Mouse (Mus musculus) MEL (cell line): ENCODE results near the gene Tax1bp3. TPM values are rescaled to one million over a fixed set of nuclear protein-coding genes. Genes with fewer than 3 reads are reported as not detected.

Experiments used
- DNase-seq: peaks from one replicate; pipeline ENCODE4 v3.0.0; 2011; ENCODE audit warnings: low read depth, low spot score
- H3K27ac ChIP-seq: 2 replicates; pipeline ENCODE4 v1.5.1; 2012; ENCODE audit warnings: low read depth, mild to moderate bottlenecking, control low read depth, low read length, moderate library complexity; ENCODE audit not compliant: control insufficient read depth
- H3K27me3 ChIP-seq, 2 experiments: fragments of 150-350 bp in 1 of 2; sonication (generic) in 1 of 2; 2 replicates each; pipeline ENCODE4 v1.6.1; 2012; ENCODE audit warnings: low read length in 2 of 2, mild to moderate bottlenecking in 2 of 2, improper control_type of control experiment in 1 of 2, moderate library complexity in 1 of 2; ENCODE audit not compliant: insufficient read depth in 2 of 2, control insufficient read depth in 1 of 2
- H3K36me3 ChIP-seq, 2 experiments: 2 replicates each; pipeline ENCODE4 v1.6.1; 2012 to 2014; ENCODE audit warnings: low read length in 2 of 2, improper control_type of control experiment in 1 of 2, inconsistent platforms in 1 of 2, mild to moderate bottlenecking in 1 of 2; ENCODE audit not compliant: insufficient read depth in 2 of 2, control insufficient read depth in 1 of 2
- H3K4me1 ChIP-seq, 2 experiments: fragments of 150-350 bp in 1 of 2; sonication (generic) in 1 of 2; 2 replicates each; pipeline ENCODE4 v1.6.1; 2012; ENCODE audit warnings: low read length in 2 of 2, improper control_type of control experiment in 1 of 2, mild to moderate bottlenecking in 1 of 2; ENCODE audit not compliant: insufficient read depth in 2 of 2, control insufficient read depth in 1 of 2
- H3K4me3 ChIP-seq, 2 experiments: fragments of 150-350 bp in 1 of 2; sonication (generic) in 1 of 2; 2 replicates each; pipeline ENCODE4 v1.5.1; 2012; ENCODE audit warnings: low read depth in 2 of 2, low read length in 2 of 2, mild to moderate bottlenecking in 2 of 2, moderate library complexity in 2 of 2, control low read depth in 1 of 2, improper control_type of control experiment in 1 of 2; ENCODE audit not compliant: control insufficient read depth in 1 of 2, insufficient read depth in 1 of 2
- H3K79me2 ChIP-seq: 2 replicates; pipeline ENCODE4 v1.6.1; 2012; ENCODE audit warnings: mild to moderate bottlenecking, low read length, moderate library complexity; ENCODE audit not compliant: control insufficient read depth, poor library complexity, insufficient read depth
- H3K9ac ChIP-seq: 2 replicates; pipeline ENCODE4 v1.6.1; 2012; ENCODE audit warnings: low read depth, mild to moderate bottlenecking, control low read depth, low read length, moderate library complexity; ENCODE audit not compliant: control insufficient read depth, poor library complexity, severe bottlenecking
- H3K9me3 ChIP-seq: fragments of 150-350 bp; sonication (generic); replicated peaks from 2 replicates; pipeline ENCODE4 v1.6.1; 2012; ENCODE audit warnings: mild to moderate bottlenecking, low read length, improper control_type of control experiment, moderate library complexity; ENCODE audit not compliant: insufficient read depth
- CTCF ChIP-seq, 3 experiments: IDR thresholded peaks in 2 of 3; conservative IDR thresholded peaks in 1 of 3; 2 replicates each; pipeline ENCODE4 v1.5.1; 2011 to 2012; ENCODE audit warnings: low read length in 3 of 3, low read depth in 2 of 3, mild to moderate bottlenecking in 2 of 3, improper control_type of control experiment in 1 of 3, inconsistent platforms in 1 of 3, mixed read lengths in 1 of 3, moderate library complexity in 1 of 3; ENCODE audit not compliant: control insufficient read depth in 1 of 3, insufficient read depth in 1 of 3, poor library complexity in 1 of 3, severe bottlenecking in 1 of 3
- EP300 ChIP-seq, 2 experiments: IDR thresholded peaks; 2 replicates each; pipeline ENCODE4 v1.6.1; 2011; ENCODE audit warnings: improper control_type of control experiment in 2 of 2, low read length in 2 of 2, low read depth in 1 of 2, mild to moderate bottlenecking in 1 of 2
- KAT2A ChIP-seq: conservative IDR thresholded peaks from 2 replicates; pipeline ENCODE4 v1.6.1; 2012; ENCODE audit warnings: low read depth, low read length, improper control_type of control experiment, inconsistent platforms
- MAFK ChIP-seq: IDR thresholded peaks from 2 replicates; pipeline ENCODE4 v1.6.1; 2011; ENCODE audit warnings: low read depth, mild to moderate bottlenecking, low read length, improper control_type of control experiment, borderline replicate concordance
- MAZ ChIP-seq: IDR thresholded peaks from 2 replicates; pipeline ENCODE4 v1.6.1; 2012; ENCODE audit warnings: low read depth, mild to moderate bottlenecking, inconsistent platforms, low read length, improper control_type of control experiment
- MEF2A ChIP-seq: IDR thresholded peaks from 2 replicates; pipeline ENCODE4 v1.6.1; 2014; ENCODE audit warnings: low read depth, mild to moderate bottlenecking, inconsistent platforms, low read length, improper control_type of control experiment; ENCODE audit not compliant: poor library complexity, insufficient replicate concordance, severe bottlenecking; ENCODE audit errors: extremely low read depth
- MXI1 ChIP-seq: IDR thresholded peaks from 2 replicates; pipeline ENCODE4 v1.6.1; 2011; ENCODE audit warnings: mild to moderate bottlenecking, low read depth, low read length, improper control_type of control experiment
- MYB ChIP-seq: IDR thresholded peaks from 2 replicates; pipeline ENCODE4 v1.6.1; 2011; ENCODE audit warnings: mild to moderate bottlenecking, low read depth, low read length, improper control_type of control experiment
- POLR2AphosphoS5 ChIP-seq: IDR thresholded peaks from 2 replicates; pipeline ENCODE4 v1.6.1; 2012; ENCODE audit warnings: low read depth, borderline replicate concordance, mild to moderate bottlenecking, inconsistent platforms, low read length, moderate library complexity, mixed read lengths
- SMC3 ChIP-seq: IDR thresholded peaks from 2 replicates; pipeline ENCODE4 v1.6.1; 2011; ENCODE audit warnings: low read depth, low read length, improper control_type of control experiment
- TAL1 ChIP-seq: IDR thresholded peaks from 2 replicates; pipeline ENCODE4 v1.6.1; 2012; ENCODE audit warnings: mild to moderate bottlenecking, inconsistent platforms, low read length, moderate library complexity, mixed read lengths
- USF1 ChIP-seq: IDR thresholded peaks from 2 replicates; pipeline ENCODE4 v1.6.1; 2014; ENCODE audit warnings: low read depth, mild to moderate bottlenecking, inconsistent platforms, low read length, improper control_type of control experiment, moderate library complexity
- ZNF384 ChIP-seq: IDR thresholded peaks from 2 replicates; pipeline ENCODE4 v1.6.1; 2012; ENCODE audit warnings: low read depth, mild to moderate bottlenecking, inconsistent platforms, low read length, improper control_type of control experiment
- polyA plus RNA-seq, 2 experiments: library from polyadenylated mRNA; stranded (reverse) in 1 of 2; unstranded in 1 of 2; fragments of >175 nt in 1 of 2; fragments of >200 nt in 1 of 2; gene quantifications; 2 replicates each; pipeline versions ENCODE4 v1.2.1 to v1.2.4; 2012; ENCODE audit warnings: low replicate concordance in 2 of 2, low read depth in 1 of 2; ENCODE audit not compliant: insufficient read length in 2 of 2, insufficient read depth in 1 of 2, missing spikeins in 1 of 2
- total RNA-seq: library from RNA; depleted of rRNA; stranded (reverse); fragments of 300-350 nt; gene quantifications from 2 replicates; pipeline ENCODE4 v1.2.3, GENCODE M21; 2012

The Tax1bp3 gene
- total and polyA plus RNA-seq, 3 experiments, result 13.1 to 30.9 TPM; not detected in 1

DNA sequence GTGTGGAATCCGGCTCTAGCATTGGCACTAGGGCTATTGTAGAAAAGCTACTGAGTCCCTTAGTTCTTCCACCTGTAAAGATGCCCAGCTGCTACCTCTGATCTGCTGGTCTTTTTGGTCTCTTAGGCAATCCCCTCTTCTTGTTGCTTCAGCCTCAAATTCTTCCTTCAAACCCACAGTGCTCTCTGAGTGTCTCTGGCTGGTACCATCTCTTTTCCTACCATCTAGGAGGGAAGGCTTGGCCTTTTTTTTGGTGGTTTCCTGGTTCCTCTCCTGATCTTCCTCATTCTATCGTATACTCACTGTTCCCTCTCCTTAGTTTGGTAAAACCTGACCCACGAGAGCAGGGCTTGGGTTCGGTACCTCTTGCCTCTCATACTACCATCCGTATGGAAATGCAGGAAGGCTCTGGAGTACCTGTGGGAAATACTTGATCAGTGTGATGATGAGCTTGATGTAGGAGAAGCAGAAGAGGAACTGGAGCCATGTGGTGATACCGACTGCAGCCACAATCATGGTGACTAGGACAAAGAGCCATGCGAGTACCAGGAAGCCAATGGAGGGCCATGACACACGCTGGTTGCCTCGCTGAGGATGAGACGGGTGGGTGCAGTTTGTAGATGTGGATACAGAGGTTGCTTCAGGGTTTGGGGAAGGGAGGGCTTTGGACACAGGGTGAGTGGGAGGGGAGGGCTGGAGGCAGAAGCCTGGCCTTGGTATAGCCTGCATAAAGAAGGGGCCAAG, 9.2 kb downstream of the Tax1bp3 start:
- TF ChIP-seq CTCF (IDR thresholded peaks at IDR 0.05 in 2 of 3, conservative IDR thresholded peaks at IDR 0.05 in 1 of 3; ENCODE audit: control insufficient read depth in 1 of 3, insufficient read depth in 1 of 3, low read depth in 2 of 3, low read length in 3 of 3, poor library complexity in 1 of 3, severe bottlenecking in 1 of 3), result no peak
- TF ChIP-seq MEF2A, result no peak
- no peak for TF ChIP-seq MXI1
- no peak for TF ChIP-seq KAT2A
- no peak for TF ChIP-seq EP300 (IDR thresholded peaks at IDR 0.05; ENCODE audit: low read depth in 1 of 2, low read length in 2 of 2)
- no peak for TF ChIP-seq SMC3
- no peak for TF ChIP-seq MAZ
- TF ChIP-seq, all 39 proteins: peak for 0

DNA sequence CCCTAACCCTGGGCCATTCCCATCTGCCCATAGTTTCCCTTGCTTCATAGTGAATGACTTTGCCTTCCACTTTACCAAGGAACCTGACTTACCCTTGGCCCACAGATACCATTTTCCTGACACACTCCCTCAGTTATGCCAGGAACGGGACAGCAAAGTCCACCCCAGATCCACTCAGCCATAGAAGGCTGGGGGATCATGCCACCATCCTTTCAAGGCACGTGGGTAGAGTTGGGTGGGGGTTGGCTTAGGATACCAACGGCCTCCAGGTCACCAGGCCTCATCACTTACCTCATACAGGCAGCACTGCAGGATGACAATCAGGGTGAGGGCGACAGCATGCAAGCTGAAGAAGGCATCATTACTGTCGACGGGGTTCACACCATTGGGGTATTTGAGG, 10.3 kb downstream of the Tax1bp3 start:
- Histone ChIP-seq H3K36me3 (no peaks in the 10 kb centered on the region), H3K4me1 (no peaks in the 10 kb centered on the region)
- TF ChIP-seq USF1 (no peak), MEF2A (no peak), KAT2A (no peak)

More for the DNA sequence above, 9.2 kb downstream of the Tax1bp3 start:
- H3K9ac ChIP-seq, result no peak overlapping the region
- H3K4me3 ChIP-seq, result no peak overlapping the region
- H3K27ac ChIP-seq, result no peak overlapping the region
- no peaks in the 10 kb centered on the region for H3K9me3 ChIP-seq
- no peaks in the 10 kb centered on the region for H3K79me2 ChIP-seq
- no peaks in the 10 kb centered on the region for H3K36me3 ChIP-seq
- no peak for DNase-seq
- H3K4me1 ChIP-seq, result no peaks in the 10 kb centered on the region
- H3K27me3 ChIP-seq, result no peaks in the 10 kb centered on the region

DNA sequence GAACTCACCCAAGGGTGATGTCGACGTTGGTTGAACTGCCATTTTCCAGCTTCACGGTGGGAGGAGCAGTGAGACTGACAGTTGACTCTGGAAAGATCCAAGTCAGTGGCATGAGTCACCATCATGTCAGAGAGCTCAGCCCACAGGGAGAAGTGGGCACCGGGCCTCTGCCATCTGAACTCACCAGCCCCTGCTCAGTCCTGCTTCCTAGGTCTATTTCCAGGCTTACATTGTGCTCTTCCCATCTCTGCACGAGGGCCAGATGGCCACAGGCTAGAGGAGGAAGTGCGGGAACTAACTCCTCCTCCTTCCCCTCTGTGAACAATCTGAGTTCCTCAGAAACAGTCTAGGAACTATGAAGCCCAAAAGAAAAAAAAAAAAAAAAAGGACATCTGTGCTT, 16.2 kb downstream of the Tax1bp3 start:
- no peak overlapping the region for H3K4me3 ChIP-seq
- no peaks in the 10 kb centered on the region for H3K79me2 ChIP-seq
- TF ChIP-seq MAFK (no peak), TAL1 (no peak), MYB (no peak), POLR2AphosphoS5 (no peak), ZNF384 (0 out of 2 replicates have a peak, but pooled peaks have one; percentile 32)
- no peak overlapping the region for H3K9ac ChIP-seq
- H3K36me3 ChIP-seq, result no peaks in the 10 kb centered on the region
- H3K27me3 ChIP-seq, result no peaks in the 10 kb centered on the region
- no peaks in the 10 kb centered on the region for H3K9me3 ChIP-seq
- no peak for DNase-seq
- 0 out of 4 replicates have a peak, but pooled peaks cover 0 to 1% of the 10 kb centered on the region in 2 experiments for H3K4me1 ChIP-seq
- H3K27ac ChIP-seq, result no peak overlapping the region

More for the DNA sequence above, 10.3 kb downstream of the Tax1bp3 start:
- Histone ChIP-seq H3K9me3 (no peaks in the 10 kb centered on the region), H3K4me3 (no peak overlapping the region), H3K27me3 (no peaks in the 10 kb centered on the region), H3K79me2 (no peaks in the 10 kb centered on the region), H3K9ac (no peak overlapping the region), H3K27ac (no peak overlapping the region)
- DNase-seq, result no peak
